Mouse (Mus musculus): ENCODE measurements around the gene Tmem9. TPM values are rescaled to one million over a fixed set of nuclear protein-coding genes. Genes with fewer than 3 reads are reported as not detected.

Gene Tmem9
- total RNA-seq, 2 experiments from 2014 or later: 2.5 to 2.8 TPM

- ATAC-seq (ENCODE audit: poor library complexity, severe bottlenecking): no peak
Measured at GRCm38 (mm10) chr1:136076086-136076485, 68.1 kb downstream of the Tmem9 start.

- ATAC-seq (ENCODE audit: poor library complexity, severe bottlenecking): no peak
Measured at GRCm38 (mm10) chr1:136077656-136078055, 69.7 kb downstream of the Tmem9 start.

GRCm38 (mm10) chr1:136081161-136081560 lies 73.2 kb downstream of the Tmem9 start:
- ATAC-seq (ENCODE audit: poor library complexity, severe bottlenecking): no peak

Other genes starting within 250 kb of the Tmem9 start
- gene Phlda3, start 242.0 kb upstream of the Tmem9 start, total RNA-seq (2015): 0.75 TPM in 1 of 2 replicates, not detected in the other
- 0.22 and 1.2 TPM in 2 replicates for gene Phlda3, start 242.0 kb upstream of the Tmem9 start, total RNA-seq (2017)
- 0.36 and 0.45 TPM in 2 replicates for gene Tnni1, start 228.7 kb upstream of the Tmem9 start, total RNA-seq (2015)
- not detected in 2 replicates for gene Tnni1, start 228.7 kb upstream of the Tmem9 start, total RNA-seq (2017)
- gene Lad1, start 189.6 kb upstream of the Tmem9 start, total RNA-seq (2015): not detected in 2 replicates
- gene Lad1, start 189.6 kb upstream of the Tmem9 start, total RNA-seq (2017): not detected in 2 replicates
- gene Tnnt2, start 171.8 kb upstream of the Tmem9 start, total RNA-seq (2015): not detected in 2 replicates
- gene Tnnt2, start 171.8 kb upstream of the Tmem9 start, total RNA-seq (2017): not detected in 2 replicates
- not detected in 2 replicates for gene Pkp1, start 88.9 kb upstream of the Tmem9 start, total RNA-seq (2015)
- not detected in 2 replicates for gene Pkp1, start 88.9 kb upstream of the Tmem9 start, total RNA-seq (2017)
- gene Igfn1, start 1.8 kb upstream of the Tmem9 start, total RNA-seq (2015): not detected in 2 replicates
- not detected in 2 replicates for gene Igfn1, start 1.8 kb upstream of the Tmem9 start, total RNA-seq (2017)
- gene Ascl5, start 42.7 kb downstream of the Tmem9 start, total RNA-seq (2015): not detected in 2 replicates
- gene Ascl5, start 42.7 kb downstream of the Tmem9 start, total RNA-seq (2017): not detected in 2 replicates
- 0.05 TPM in 1 of 2 replicates, not detected in the other for gene Cacna1s, start 44.6 kb downstream of the Tmem9 start, total RNA-seq (2015)
- gene Cacna1s, start 44.6 kb downstream of the Tmem9 start, total RNA-seq (2017): not detected in 2 replicates
- gene Kif21b, start 123.2 kb downstream of the Tmem9 start, total RNA-seq (2015): 41.1 and 48.0 TPM in 2 replicates
- 36.3 and 46.1 TPM in 2 replicates for gene Kif21b, start 123.2 kb downstream of the Tmem9 start, total RNA-seq (2017)
- gene Mroh3, start 204.7 kb downstream of the Tmem9 start, total RNA-seq (2015): not detected in 2 replicates
- not detected in 2 replicates for gene Mroh3, start 204.7 kb downstream of the Tmem9 start, total RNA-seq (2017)
- not detected in 2 replicates for gene Inava, start 226.1 kb downstream of the Tmem9 start, total RNA-seq (2015)
- not detected in 2 replicates for gene Inava, start 226.1 kb downstream of the Tmem9 start, total RNA-seq (2017)

Data from megakaryocyte, adult 5-6 weeks (primary cell).